ENCODE assay signal across 8 mouse cellular contexts in genomic region chr1:74396456-74397222, GRCm38 (mm10). TPM values are rescaled to one million over a fixed set of nuclear protein-coding genes. Genes with fewer than 3 reads are reported as not detected.
A peak's percentile ranks its signal among the peaks of the same experiment; 100 is the strongest.
DNase-seq lines count a peak whose midpoint lies in the region; ATAC-seq and TF ChIP-seq lines count a peak whose summit lies in the region.
"Not testable (repeated sequence)": the region's sequence is repeated elsewhere in the genome, so short reads cannot be mapped to it uniquely, and the experiment has no call there.

No protein-coding gene starts in this region.

- TF ChIP-seq POLR2A in cerebellum, adult 2 months (IDR thresholded peaks at IDR 0.05; ENCODE audit: borderline replicate concordance, insufficient read depth, low read length), result not testable (repeated sequence)

- H3K4me2 ChIP-seq in forebrain, embryonic 13.5 days, result peak overlapping the region; percentile 72
- H3K4me2 ChIP-seq in heart, embryonic 16.5 days (ENCODE audit: low read depth, low read length), result peak overlapping the region; percentile 92
- H3K4me2 ChIP-seq in neural tube, embryonic 14.5 days (ENCODE audit: low read depth, low read length), result peak overlapping the region; percentile 75

- peak overlapping the region; percentile 94 for H3K4me3 ChIP-seq in cerebellum, adult 2 months (replicated peaks; ENCODE audit: insufficient read depth, low read depth, low read length)
- peak overlapping the region; percentile 47 for H3K4me3 ChIP-seq in forebrain, embryonic 13.5 days
- peak overlapping the region; percentile 55 for H3K4me3 ChIP-seq in heart, embryonic 16.5 days (ENCODE audit: low read length)
- peak overlapping the region; percentile 42 for H3K4me3 ChIP-seq in neural tube, embryonic 14.5 days (ENCODE audit: low read depth, low read length)

- H3K27me3 ChIP-seq in cerebellum, adult 2 months (ENCODE audit: control insufficient read depth, insufficient read depth, low read length); forebrain, embryonic 13.5 days; heart, embryonic 16.5 days (ENCODE audit: control insufficient read depth, insufficient read depth, low read length); neural tube, embryonic 14.5 days (ENCODE audit: control insufficient read depth, insufficient read depth, low read length): not testable (repeated sequence)

- peak overlapping the region; percentile 65; the same call in 1 of the 2 replicates for H3K9ac ChIP-seq in forebrain, embryonic 13.5 days
- H3K9ac ChIP-seq in heart, embryonic 16.5 days (ENCODE audit: low read length), result peak overlapping the region; percentile 79; the same call in 1 of the 2 replicates
- H3K9ac ChIP-seq in neural tube, embryonic 14.5 days (replicated peaks; ENCODE audit: low read depth, low read length), result 0 out of 2 replicates have a peak overlapping the region, but pooled peaks have one; percentile 46

- not testable (repeated sequence) for H3K4me1 ChIP-seq in cerebellum, adult 2 months (ENCODE audit: control insufficient read depth, insufficient read depth, low read length); heart, embryonic 16.5 days (ENCODE audit: control insufficient read depth, insufficient read depth, low read length)
- peaks cover 15% of the 10 kb centered on the region for H3K4me1 ChIP-seq in forebrain, embryonic 13.5 days
- 0 out of 2 replicates have a peak, but pooled peaks cover 12% of the 10 kb centered on the region for H3K4me1 ChIP-seq in neural tube, embryonic 14.5 days (ENCODE audit: control insufficient read depth, insufficient read depth, low read length)

- H3K36me3 ChIP-seq in forebrain, embryonic 13.5 days (ENCODE audit: poor library complexity, severe bottlenecking), result peaks cover 18% of the 10 kb centered on the region
- H3K36me3 ChIP-seq in heart, embryonic 16.5 days (ENCODE audit: control insufficient read depth, insufficient read depth), result peaks cover 16% of the 10 kb centered on the region
- not testable (repeated sequence) for H3K36me3 ChIP-seq in neural tube, embryonic 14.5 days (ENCODE audit: control insufficient read depth, insufficient read depth, low read length)

- not testable (repeated sequence) for H3K9me3 ChIP-seq in forebrain, embryonic 13.5 days (replicated peaks); heart, embryonic 16.5 days (replicated peaks; ENCODE audit: control insufficient read depth, low read length); neural tube, embryonic 14.5 days (ENCODE audit: control insufficient read depth, low read length)

- DNase-seq in A20 (ENCODE audit: low read depth, low spot score) (peak; percentile 33), liver (peak; percentile 32)
- not testable (repeated sequence) for DNase-seq in cerebellum, adult 2 months
- DNase-seq in kidney, adult 18-20 months, result peak; percentile 73

- not testable (repeated sequence) for ATAC-seq in forebrain, embryonic 13.5 days; heart, embryonic 16.5 days (replicated peaks; ENCODE audit: extremely low read depth, insufficient read depth, low FRiP score); neural tube, embryonic 14.5 days (ENCODE audit: low read depth)
- ATAC-seq in megakaryocyte, adult 5-6 weeks (ENCODE audit: poor library complexity, severe bottlenecking), result peak; percentile 34

- TF ChIP-seq CTCF in cerebellum, adult 2 months (IDR thresholded peaks at IDR 0.05; ENCODE audit: borderline replicate concordance, insufficient read depth, low read depth, low read length), result not testable (repeated sequence)

- 13% methylated on average over 12 of the region's 12 CpGs for WGBS in cerebellum, adult 2 months
- WGBS in forebrain, embryonic 13.5 days, result 9% methylated on average over 12 of the region's 12 CpGs
- WGBS in heart, embryonic 16.5 days, result 9% methylated on average over 11 of the region's 12 CpGs
- WGBS in neural tube, embryonic 14.5 days, result 8% methylated on average over 11 of the region's 12 CpGs

- not testable (repeated sequence) for H3K27ac ChIP-seq in cerebellum, adult 2 months (ENCODE audit: insufficient read depth, low read length); forebrain, embryonic 13.5 days; neural tube, embryonic 14.5 days (ENCODE audit: low read depth, low read length)
- peak overlapping the region; percentile 94 for H3K27ac ChIP-seq in heart, embryonic 16.5 days (ENCODE audit: low read length)

RNA-seq across cellular contexts. Expression of gene Ctdsp1, which starts 5.3 kb away (rescaled TPM):
- polyA plus RNA-seq in cerebellum, adult 2 months (2012; rRNA removed), result 35.7 and 37.2 TPM in 2 replicates
- polyA plus RNA-seq in forebrain, embryonic 13.5 days (2015; fragmentation: Nextera tagmentation; extraction: Ambion mirVana), result 23.6 and 26.6 TPM in 2 replicates
- polyA plus RNA-seq in heart, embryonic 16.5 days (2015; fragmentation: Nextera tagmentation; extraction: Ambion mirVana), result 64.6 and 66.7 TPM in 2 replicates
- 130 and 145 TPM in 2 replicates for total RNA-seq in megakaryocyte, adult 5-6 weeks (2015)
- 53.2 and 61.1 TPM in 2 replicates for total RNA-seq in megakaryocyte, adult 5-6 weeks (2017)
- polyA plus RNA-seq in neural tube, embryonic 14.5 days (2014; fragmentation: Nextera tagmentation; extraction: Ambion mirVana), result 12.5 and 19.0 TPM in 2 replicates

RNA-seq across cellular contexts. Expression of gene Vil1, which starts 12.5 kb away (rescaled TPM):
- 0.39 and 0.59 TPM in 2 replicates for polyA plus RNA-seq in cerebellum, adult 2 months (2012; rRNA removed)
- 0.18 and 0.28 TPM in 2 replicates for polyA plus RNA-seq in forebrain, embryonic 13.5 days (2015; fragmentation: Nextera tagmentation; extraction: Ambion mirVana)
- polyA plus RNA-seq in heart, embryonic 16.5 days (2015; fragmentation: Nextera tagmentation; extraction: Ambion mirVana), result 0.37 and 1.7 TPM in 2 replicates
- total RNA-seq in megakaryocyte, adult 5-6 weeks (2015), result not detected in 2 replicates
- not detected in 2 replicates for total RNA-seq in megakaryocyte, adult 5-6 weeks (2017)
- 0.17 and 0.20 TPM in 2 replicates for polyA plus RNA-seq in neural tube, embryonic 14.5 days (2014; fragmentation: Nextera tagmentation; extraction: Ambion mirVana)

RNA-seq across cellular contexts. Expression of gene Slc11a1, which starts 21.6 kb away (rescaled TPM):
- polyA plus RNA-seq in cerebellum, adult 2 months (2012; rRNA removed), result 4.7 and 5.6 TPM in 2 replicates
- 1.1 and 1.9 TPM in 2 replicates for polyA plus RNA-seq in forebrain, embryonic 13.5 days (2015; fragmentation: Nextera tagmentation; extraction: Ambion mirVana)
- polyA plus RNA-seq in heart, embryonic 16.5 days (2015; fragmentation: Nextera tagmentation; extraction: Ambion mirVana), result 3.4 and 4.3 TPM in 2 replicates
- 54.7 and 60.8 TPM in 2 replicates for total RNA-seq in megakaryocyte, adult 5-6 weeks (2015)
- total RNA-seq in megakaryocyte, adult 5-6 weeks (2017), result 46.2 and 48.1 TPM in 2 replicates
- polyA plus RNA-seq in neural tube, embryonic 14.5 days (2014; fragmentation: Nextera tagmentation; extraction: Ambion mirVana), result 1.7 and 2.2 TPM in 2 replicates

RNA-seq across cellular contexts. Expression of gene Catip, which starts 34.7 kb away (rescaled TPM):
- polyA plus RNA-seq in cerebellum, adult 2 months (2012; rRNA removed), result 2.1 and 3.3 TPM in 2 replicates
- polyA plus RNA-seq in forebrain, embryonic 13.5 days (2015; fragmentation: Nextera tagmentation; extraction: Ambion mirVana), result 0.45 and 0.79 TPM in 2 replicates
- 0.62 and 1.1 TPM in 2 replicates for polyA plus RNA-seq in heart, embryonic 16.5 days (2015; fragmentation: Nextera tagmentation; extraction: Ambion mirVana)
- total RNA-seq in megakaryocyte, adult 5-6 weeks (2015), result 0.07 TPM in 1 of 2 replicates, not detected in the other
- total RNA-seq in megakaryocyte, adult 5-6 weeks (2017), result 0.26 TPM in 1 of 2 replicates, not detected in the other
- polyA plus RNA-seq in neural tube, embryonic 14.5 days (2014; fragmentation: Nextera tagmentation; extraction: Ambion mirVana), result 0.86 and 1.1 TPM in 2 replicates

Comparison
In these comparisons a context has a peak if more than half of its experiments do, and no peak if none do; other contexts are left out.
1. H3K4me3 ChIP-seq: peak in every context shown above with its lines; median percentile 94 in cerebellum, adult 2 months; 55 in heart, embryonic 16.5 days; 47 in forebrain, embryonic 13.5 days; 42 in neural tube, embryonic 14.5 days.